ENCODE assay signal across 10 mouse cellular contexts in the genomic region with DNA sequence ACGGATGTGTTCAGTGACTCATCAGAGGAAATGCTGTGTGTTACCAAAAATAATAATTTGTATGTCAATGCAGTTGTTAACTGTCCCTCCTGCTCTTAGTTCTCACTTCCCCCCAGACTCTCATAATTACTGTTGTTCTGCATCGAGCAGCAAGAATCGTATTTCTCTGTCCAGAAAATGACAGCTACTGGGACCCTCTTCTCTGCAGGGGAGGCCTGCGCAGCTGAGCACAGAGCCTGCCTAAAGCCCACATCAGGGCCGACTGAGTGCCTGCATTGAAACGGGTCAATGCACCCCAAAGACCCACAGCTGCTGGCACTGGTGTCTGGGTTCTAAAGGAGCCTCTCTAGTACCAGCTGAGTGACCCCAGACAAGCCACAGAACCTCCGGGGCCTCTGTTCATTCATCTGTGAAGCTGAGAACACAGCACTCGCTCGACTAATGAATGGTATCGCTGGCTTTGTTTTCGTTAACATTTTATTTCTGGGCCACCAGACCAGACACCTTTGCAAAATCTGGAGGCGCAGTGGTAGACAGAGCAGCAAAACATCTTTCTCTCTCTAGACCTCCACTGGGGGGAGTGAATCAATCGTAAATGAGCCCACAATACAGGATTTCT.
DNase-seq lines count a peak whose midpoint lies in the region; ATAC-seq lines count a peak whose summit lies in the region.
"Had no signal": no experiment of that assay in that cellular context is flagged by ENCODE, and none has a peak within 500 bp of the region (broad histone marks: within the 10 kb centered on the region; RNA-seq: fewer than 3 reads in every experiment).

No protein-coding gene starts in this region.

- no peak overlapping the region for H3K9ac ChIP-seq in kidney, embryonic 14.5 days (ENCODE audit: low read depth, low read length)
- H3K9ac ChIP-seq in forebrain, embryonic 13.5 days, result no peak overlapping the region
- H3K9ac ChIP-seq: liver, embryonic 12.5 days; stomach, embryonic 15.5 days had no signal

- no peak for DNase-seq in kidney, adult 11 months
- peak; percentile 13 for DNase-seq in retina, postnatal 7 days (ENCODE audit: low read depth, low spot score)
- DNase-seq in thymus, postnatal 0 days (ENCODE audit: low spot score), result no peak
- no peak for DNase-seq in frontal cortex, adult 2 months (ENCODE audit: extremely low spot score in 1 of 2, low spot score in 1 of 2)
- DNase-seq in urinary bladder, postnatal 14 days (ENCODE audit: low spot score), result no peak

- no peaks in the 10 kb centered on the region for H3K27me3 ChIP-seq in kidney, embryonic 14.5 days (ENCODE audit: control insufficient read depth, insufficient read depth, low read length)
- peaks cover 15% of the 10 kb centered on the region for H3K27me3 ChIP-seq in forebrain, embryonic 13.5 days
- H3K27me3 ChIP-seq: liver, embryonic 12.5 days; stomach, embryonic 15.5 days had no signal

- H3K9me3 ChIP-seq in kidney, embryonic 14.5 days (ENCODE audit: control insufficient read depth, low read length), result no peaks in the 10 kb centered on the region
- H3K9me3 ChIP-seq in forebrain, embryonic 13.5 days (replicated peaks), result no peaks in the 10 kb centered on the region
- H3K9me3 ChIP-seq: liver, embryonic 12.5 days; stomach, embryonic 15.5 days had no signal

- WGBS in kidney, embryonic 14.5 days, result 36% methylated on average over 13 of the region's 13 CpGs
- 18% methylated on average over 13 of the region's 13 CpGs for WGBS in forebrain, embryonic 13.5 days

- no peak overlapping the region for H3K4me3 ChIP-seq in kidney, embryonic 14.5 days (ENCODE audit: low read length)
- no peak overlapping the region for H3K4me3 ChIP-seq in forebrain, embryonic 13.5 days
- H3K4me3 ChIP-seq: liver, embryonic 12.5 days; stomach, embryonic 15.5 days had no signal

- H3K4me2 ChIP-seq in kidney, embryonic 14.5 days (replicated peaks; ENCODE audit: low read depth, low read length), result 0 out of 2 replicates have a peak overlapping the region, but pooled peaks have one; percentile 4
- H3K4me2 ChIP-seq in forebrain, embryonic 13.5 days, result peak overlapping the region; percentile 31
- H3K4me2 ChIP-seq: liver, embryonic 12.5 days; stomach, embryonic 15.5 days had no signal

- no peaks in the 10 kb centered on the region for H3K36me3 ChIP-seq in kidney, embryonic 14.5 days (ENCODE audit: control insufficient read depth, insufficient read depth, low read length)
- no peaks in the 10 kb centered on the region for H3K36me3 ChIP-seq in forebrain, embryonic 13.5 days (ENCODE audit: poor library complexity, severe bottlenecking)
- H3K36me3 ChIP-seq: liver, embryonic 12.5 days; stomach, embryonic 15.5 days had no signal

- no peak overlapping the region for H3K27ac ChIP-seq in kidney, embryonic 14.5 days (ENCODE audit: low read depth, low read length)
- H3K27ac ChIP-seq in forebrain, embryonic 13.5 days, result no peak overlapping the region
- H3K27ac ChIP-seq: liver, embryonic 12.5 days had no signal

- H3K4me1 ChIP-seq in kidney, embryonic 14.5 days (ENCODE audit: control insufficient read depth, insufficient read depth, low read length), result peaks cover 8% of the 10 kb centered on the region; the same call in 1 of the 2 replicates
- H3K4me1 ChIP-seq in forebrain, embryonic 13.5 days, result peaks cover 10% of the 10 kb centered on the region
- H3K4me1 ChIP-seq: liver, embryonic 12.5 days; stomach, embryonic 15.5 days had no signal

- peak; percentile 65; the same call in 1 of the 2 replicates for ATAC-seq in kidney, embryonic 14.5 days (ENCODE audit: low FRiP score, low TSS enrichment)
- peak; percentile 86 for ATAC-seq in forebrain, embryonic 13.5 days
- peak; percentile 41 for ATAC-seq in megakaryocyte, adult 5-6 weeks (ENCODE audit: poor library complexity, severe bottlenecking)
- ATAC-seq: liver, embryonic 12.5 days had no signal
